ENCODE assay signal across 8 mouse cellular contexts in genomic region chr15:100022923-100023322, GRCm38 (mm10). TPM values are rescaled to one million over a fixed set of nuclear protein-coding genes. Genes with fewer than 3 reads are reported as not detected.
DNase-seq lines count a peak whose midpoint lies in the region; ATAC-seq and TF ChIP-seq lines count a peak whose summit lies in the region.
"Had no signal": no experiment of that assay in that cellular context is flagged by ENCODE, and none has a peak within 500 bp of the region (broad histone marks: within the 10 kb centered on the region; RNA-seq: fewer than 3 reads in every experiment).

No protein-coding gene starts in this region.

- no peaks in the 10 kb centered on the region for H3K36me3 ChIP-seq in MEL (ENCODE audit: control insufficient read depth in 1 of 2, insufficient read depth in 2 of 2, low read length in 2 of 2)
- no peaks in the 10 kb centered on the region for H3K36me3 ChIP-seq in limb, embryonic 11.5 days (ENCODE audit: control insufficient read depth, insufficient read depth, low read length)
- H3K36me3 ChIP-seq in small intestine, adult 2 months (ENCODE audit: control insufficient read depth, insufficient read depth, low read length), result no peaks in the 10 kb centered on the region

- TF ChIP-seq EP300 in MEL (IDR thresholded peaks at IDR 0.05; ENCODE audit: low read depth in 1 of 2, low read length in 2 of 2), result no peak

- no peaks in the 10 kb centered on the region for H3K79me2 ChIP-seq in MEL (ENCODE audit: control insufficient read depth, insufficient read depth, low read length, poor library complexity)

- H3K4me1 ChIP-seq in MEL (ENCODE audit: control insufficient read depth in 1 of 2, insufficient read depth in 2 of 2, low read length in 2 of 2), result peaks cover 0 to 4% of the 10 kb centered on the region in 2 experiments; a peak in 1 of 4 replicates
- no peaks in the 10 kb centered on the region for H3K4me1 ChIP-seq in limb, embryonic 11.5 days (ENCODE audit: control insufficient read depth, insufficient read depth, low read length)
- H3K4me1 ChIP-seq in small intestine, adult 2 months (ENCODE audit: control insufficient read depth, insufficient read depth, insufficient read length, low read length), result peaks cover 10% of the 10 kb centered on the region; the same call in 1 of the 2 replicates

- TF ChIP-seq RAD21 in MEL (IDR thresholded peaks at IDR 0.05; ENCODE audit: low read depth, low read length), result peak; percentile 92

- TF ChIP-seq CTCF in MEL (IDR thresholded peaks at IDR 0.05 in 2 of 3, conservative IDR thresholded peaks at IDR 0.05 in 1 of 3; ENCODE audit: control insufficient read depth in 1 of 3, insufficient read depth in 1 of 3, low read depth in 2 of 3, low read length in 3 of 3, poor library complexity in 1 of 3, severe bottlenecking in 1 of 3), result peak; percentile 61 to 94 (median 61)
- TF ChIP-seq CTCF in small intestine, adult 2 months (IDR thresholded peaks at IDR 0.05; ENCODE audit: extremely low read depth, insufficient read length, insufficient replicate concordance, low read depth, low read length), result peak; percentile 49; the same call in 1 of the 2 replicates

- 28% methylated on average over 5 of the region's 5 CpGs for WGBS in limb, embryonic 11.5 days
- 15% methylated on average over 5 of the region's 5 CpGs for WGBS in small intestine, adult 2 months

- DNase-seq in layer of hippocampus, adult 18-20 months (ENCODE audit: low spot score in 2 of 2), result peak; percentile 34 to 74
- DNase-seq in layer of hippocampus, adult 9-11 months, result no peak
- peak; percentile 74 for DNase-seq in MEL (ENCODE audit: low read depth, low spot score)
- peak; percentile 53 for DNase-seq in adrenal gland, postnatal 10 days
- DNase-seq in forelimb bud, embryonic 11.5 days (ENCODE audit: low read depth, low spot score), result peak; percentile 50
- DNase-seq in limb, embryonic 11.5 days (ENCODE audit: low spot score), result peak; percentile 47

- H3K27ac ChIP-seq in MEL (ENCODE audit: control insufficient read depth, low read depth, low read length), result no peak overlapping the region
- H3K27ac ChIP-seq in limb, embryonic 11.5 days (replicated peaks; ENCODE audit: low read depth, low read length), result no peak overlapping the region
- no peak overlapping the region for H3K27ac ChIP-seq in small intestine, adult 2 months (ENCODE audit: insufficient read depth, low read depth, low read length)

- no peak for ATAC-seq in limb, embryonic 11.5 days (ENCODE audit: insufficient number of reproducible peaks, low FRiP score, low TSS enrichment, low read depth)

- no peaks in the 10 kb centered on the region for H3K9me3 ChIP-seq in MEL (replicated peaks; ENCODE audit: insufficient read depth, low read length)
- H3K9me3 ChIP-seq in limb, embryonic 11.5 days (ENCODE audit: control insufficient read depth, low read length), result no peaks in the 10 kb centered on the region

- H3K4me2 ChIP-seq in limb, embryonic 11.5 days (ENCODE audit: low read depth, severe bottlenecking), result no peak overlapping the region

- TF ChIP-seq POLR2A in MEL (IDR thresholded peaks at IDR 0.05; ENCODE audit: control insufficient read depth in 1 of 2, insufficient read depth in 1 of 2, low read depth in 1 of 2, low read length in 2 of 2, poor library complexity in 1 of 2), result no peak
- TF ChIP-seq POLR2A in small intestine, adult 2 months (IDR thresholded peaks at IDR 0.05; ENCODE audit: low read depth, low read length), result no peak

- H3K27me3 ChIP-seq in MEL (ENCODE audit: control insufficient read depth in 1 of 2, insufficient read depth in 2 of 2, low read length in 2 of 2), result no peaks in the 10 kb centered on the region
- H3K27me3 ChIP-seq in limb, embryonic 11.5 days (ENCODE audit: control insufficient read depth, insufficient read depth, low read length), result no peaks in the 10 kb centered on the region
- no peaks in the 10 kb centered on the region for H3K27me3 ChIP-seq in small intestine, adult 2 months (ENCODE audit: control insufficient read depth, insufficient read depth, low read length)

- peak overlapping the region in 1 of 2 experiments; percentile 25; a peak in 1 of 4 replicates for H3K4me3 ChIP-seq in MEL (ENCODE audit: control insufficient read depth in 1 of 2, insufficient read depth in 1 of 2, low read depth in 2 of 2, low read length in 2 of 2)
- H3K4me3 ChIP-seq in limb, embryonic 11.5 days (ENCODE audit: low read depth, low read length), result no peak overlapping the region
- no peak overlapping the region for H3K4me3 ChIP-seq in small intestine, adult 2 months (ENCODE audit: low read depth, low read length)

- H3K9ac ChIP-seq in MEL (ENCODE audit: control insufficient read depth, low read depth, low read length, poor library complexity, severe bottlenecking), result no peak overlapping the region
- H3K9ac ChIP-seq in limb, embryonic 11.5 days (ENCODE audit: low read length), result no peak overlapping the region

TF ChIP-seq in MEL, 35 proteins besides CTCF, POLR2A, EP300 and RAD21 (continues in another document):
- TF ChIP-seq ETS1 (IDR thresholded peaks at IDR 0.05; ENCODE audit: low read depth, low read length) (no peak), KAT2A (conservative IDR thresholded peaks at IDR 0.05; ENCODE audit: low read depth, low read length) (no peak), GATA1 (IDR thresholded peaks at IDR 0.05; ENCODE audit: low read depth, low read length) (no peak), E2F4 (IDR thresholded peaks at IDR 0.05; ENCODE audit: borderline replicate concordance, low read depth, low read length) (no peak), JUND (IDR thresholded peaks at IDR 0.05; ENCODE audit: low read depth, low read length) (0 out of 2 replicates have a peak, but pooled peaks have one; percentile 40), MYC (IDR thresholded peaks at IDR 0.05; ENCODE audit: low read depth, low read length) (peak; percentile 41; the same call in 1 of the 2 replicates), USF2 (IDR thresholded peaks at IDR 0.05; ENCODE audit: borderline replicate concordance in 1 of 2, insufficient read depth in 1 of 2, low read depth in 1 of 2, low read length in 2 of 2) (no peak), UBTF (IDR thresholded peaks at IDR 0.05; ENCODE audit: borderline replicate concordance, insufficient read depth, low read depth, low read length) (no peak), CHD2 (IDR thresholded peaks at IDR 0.05; ENCODE audit: low read length) (no peak), USF1 (IDR thresholded peaks at IDR 0.05; ENCODE audit: low read depth, low read length) (no peak), RCOR1 (IDR thresholded peaks at IDR 0.05; ENCODE audit: low read depth, low read length) (peak; percentile 43), POLR2AphosphoS5 (IDR thresholded peaks at IDR 0.05; ENCODE audit: borderline replicate concordance, low read depth, low read length) (no peak), ZMIZ1 (IDR thresholded peaks at IDR 0.05; ENCODE audit: low read depth, low read length) (no peak), MYB (IDR thresholded peaks at IDR 0.05; ENCODE audit: low read depth, low read length) (no peak), ZNF384 (IDR thresholded peaks at IDR 0.05; ENCODE audit: low read depth, low read length) (peak; percentile 78), MAZ (IDR thresholded peaks at IDR 0.05; ENCODE audit: low read depth, low read length) (no peak), SIN3A (IDR thresholded peaks at IDR 0.05; ENCODE audit: low read length) (peak; percentile 50), BHLHE40 (IDR thresholded peaks at IDR 0.05; ENCODE audit: borderline replicate concordance, low read depth, low read length) (peak; percentile 37; the same call in 1 of the 2 replicates), MAFK (IDR thresholded peaks at IDR 0.05; ENCODE audit: borderline replicate concordance, low read depth, low read length) (peak; percentile 100), NRF1 (IDR thresholded peaks at IDR 0.05; ENCODE audit: insufficient read depth, low read depth, low read length, poor library complexity, severe bottlenecking) (no peak), CHD1 (IDR thresholded peaks at IDR 0.05; ENCODE audit: low read depth, low read length) (no peak), ZKSCAN1 (IDR thresholded peaks at IDR 0.05; ENCODE audit: low read depth, low read length) (no peak), SMC3 (IDR thresholded peaks at IDR 0.05; ENCODE audit: low read depth, low read length) (peak; percentile 88), TBP (IDR thresholded peaks at IDR 0.05; ENCODE audit: low read depth, low read length) (no peak), ZC3H11A (IDR thresholded peaks at IDR 0.05; ENCODE audit: low read depth, low read length) (peak; percentile 89), TAL1 (IDR thresholded peaks at IDR 0.05; ENCODE audit: low read length) (no peak), MEF2A (IDR thresholded peaks at IDR 0.05; ENCODE audit: extremely low read depth, insufficient replicate concordance, low read depth, low read length, poor library complexity, severe bottlenecking) (no peak), MXI1 (IDR thresholded peaks at IDR 0.05; ENCODE audit: low read depth, low read length) (no peak), ELF1 (IDR thresholded peaks at IDR 0.05; ENCODE audit: low read depth, low read length) (no peak), POLR2AphosphoS2 (IDR thresholded peaks at IDR 0.05; ENCODE audit: low read length) (no peak)

RNA-seq across cellular contexts. Expression of gene Dip2b, which starts 15.5 kb away (rescaled TPM):
- 10 to 100 TPM; 50.5 to 50.8 TPM for total RNA-seq in layer of hippocampus, adult 18-20 months (2021)
- total RNA-seq in MEL (2012; rRNA removed), result 15.4 and 17.8 TPM in 2 replicates
- polyA plus RNA-seq in MEL (2012; ENCODE audit: insufficient read depth in 1 of 2, insufficient read length in 2 of 2, low read depth in 1 of 2, low replicate concordance in 2 of 2, missing spikeins in 1 of 2), result 10 to 100 TPM; 13.9 to 68.9 TPM
- total RNA-seq in adrenal gland, postnatal 10 days (2021), result 10 to 100 TPM; 19.0 to 24.5 TPM
- 18.5 and 20.3 TPM in 2 replicates for polyA plus RNA-seq in limb, embryonic 11.5 days (2014; fragmentation: Nextera tagmentation; extraction: Ambion mirVana)
- polyA plus RNA-seq in small intestine, adult 2 months (2012; rRNA removed), result 3.8 and 5.8 TPM in 2 replicates

RNA-seq across cellular contexts. Expression of gene Larp4, which starts 53.1 kb away (rescaled TPM):
- total RNA-seq in layer of hippocampus, adult 18-20 months (2021), result 10 to 100 TPM; 49.3 to 54.0 TPM
- 193 and 198 TPM in 2 replicates for total RNA-seq in MEL (2012; rRNA removed)
- 100 to 1,000 TPM; 168 to 216 TPM for polyA plus RNA-seq in MEL (2012; ENCODE audit: insufficient read depth in 1 of 2, insufficient read length in 2 of 2, low read depth in 1 of 2, low replicate concordance in 2 of 2, missing spikeins in 1 of 2)
- total RNA-seq in adrenal gland, postnatal 10 days (2021), result 100 to 1,000 TPM; 101 to 103 TPM
- 35.8 and 37.4 TPM in 2 replicates for polyA plus RNA-seq in limb, embryonic 11.5 days (2014; fragmentation: Nextera tagmentation; extraction: Ambion mirVana)
- polyA plus RNA-seq in small intestine, adult 2 months (2012; rRNA removed), result 25.9 and 30.7 TPM in 2 replicates

RNA-seq across cellular contexts. Expression of gene Fam186a, which starts 56.1 kb away (rescaled TPM):
- total RNA-seq in layer of hippocampus, adult 18-20 months (2021), result under 1 TPM in 1 of 2 experiments, not detected in 1; 0.20 TPM
- total RNA-seq in MEL (2012; rRNA removed), result not detected in 2 replicates
- not detected for polyA plus RNA-seq in MEL (2012; ENCODE audit: insufficient read depth in 1 of 2, insufficient read length in 2 of 2, low read depth in 1 of 2, low replicate concordance in 2 of 2, missing spikeins in 1 of 2)
- total RNA-seq in adrenal gland, postnatal 10 days (2021), result under 1 TPM; 0.06 to 0.09 TPM
- not detected in 2 replicates for polyA plus RNA-seq in limb, embryonic 11.5 days (2014; fragmentation: Nextera tagmentation; extraction: Ambion mirVana)
- polyA plus RNA-seq in small intestine, adult 2 months (2012; rRNA removed), result not detected in 2 replicates
- polyA plus RNA-seq: lung, embryonic 16.5 days had no signal
